Mouse (Mus musculus): ENCODE measurements at regions not wholly inside any gene's neighbourhood (a gene's known extent, or its start where the extent isn't known, plus 50 kb on each side); places are given as distances from the start of the nearest gene placed in this dataset.
"Not testable (repeated sequence)": the region's sequence is repeated elsewhere in the genome, so short reads cannot be mapped to it uniquely, and the experiment has no call there.

GRCm38 (mm10) chr12:20928966-20929365, 61.3 kb upstream of the Asap2 start:
- H3K4me1 ChIP-seq; ATAC-seq (ENCODE audit: low FRiP score): not testable (repeated sequence)

More at GRCm38 (mm10) chr12:20928966-20929365, 61.3 kb upstream of the Asap2 start:
- not testable (repeated sequence) for H3K27ac ChIP-seq; H3K9ac ChIP-seq; H3K4me2 ChIP-seq; H3K9me3 ChIP-seq; H3K4me3 ChIP-seq (replicated peaks); H3K27me3 ChIP-seq; H3K36me3 ChIP-seq (replicated peaks)
- WGBS = 32% methylated on average over 3 of the region's 3 CpGs

Measured in forebrain, embryonic 12.5 days (tissue).